Mouse (Mus musculus): ENCODE measurements around the gene Pdyn. TPM values are rescaled to one million over a fixed set of nuclear protein-coding genes. Genes with fewer than 3 reads are reported as not detected.

The Pdyn gene
- polyA plus RNA-seq (2012; rRNA removed) = 10.2 and 11.2 TPM in 2 replicates

GRCm38 (mm10) chr2:129699484-129700158 lies at the start of gene Pdyn:
TSS of gene Pdyn (minus strand) at chr2:129699844.

Other genes with a start within 250 kb of the Pdyn start
- not detected in 2 replicates for gene F830045P16Rik, start 163.2 kb downstream of the Pdyn start, polyA plus RNA-seq (2012; rRNA removed)
- 57.6 and 63.5 TPM in 2 replicates for gene Sirpa, start 107.0 kb downstream of the Pdyn start, polyA plus RNA-seq (2012; rRNA removed)
- gene Stk35, start 100.7 kb upstream of the Pdyn start, polyA plus RNA-seq (2012; rRNA removed) = 17.1 and 17.8 TPM in 2 replicates

Measured in central nervous system, embryonic 18 days (tissue).